Mouse (Mus musculus) intestine, postnatal 0 days (tissue): Measurements from ENCODE around the gene Zfp503. TPM values are rescaled to one million over a fixed set of nuclear protein-coding genes. Genes with fewer than 3 reads are reported as not detected.

Experiments
- ATAC-seq: fragments of 200-750 bp; cut with Nextera tagmentation; 2 replicates; pipeline ENCODE4 v1.8.0; 2017; ENCODE audit warnings: mild to moderate bottlenecking, moderate TSS enrichment, moderate library complexity
- H3K27ac ChIP-seq: fragments of 300-500 bp; sonication (generic); 2 replicates; pipeline ENCODE4 v1.5.1; 2014; ENCODE audit warnings: mild to moderate bottlenecking, low read depth, low read length, moderate library complexity
- H3K27me3 ChIP-seq: fragments of 300-500 bp; sonication (generic); replicated peaks from 2 replicates; pipeline ENCODE4 v1.6.1; 2014; ENCODE audit warnings: low read length, mixed read lengths; ENCODE audit not compliant: control insufficient read depth, insufficient read depth
- H3K36me3 ChIP-seq: fragments of 300-500 bp; sonication (generic); 2 replicates; pipeline ENCODE4 v1.6.1; 2014; ENCODE audit warnings: mild to moderate bottlenecking, moderate library complexity; ENCODE audit not compliant: control insufficient read depth, insufficient read depth
- H3K4me1 ChIP-seq: fragments of 300-500 bp; sonication (generic); replicated peaks from 2 replicates; pipeline ENCODE4 v1.6.1; 2014; ENCODE audit warnings: antibody characterized with exemption, low read length, mixed read lengths; ENCODE audit not compliant: control insufficient read depth, insufficient read depth
- H3K4me2 ChIP-seq: fragments of 300-500 bp; sonication (generic); replicated peaks from 2 replicates; pipeline ENCODE4 v1.6.1; 2014; ENCODE audit warnings: low read depth, mild to moderate bottlenecking, moderate library complexity
- H3K4me3 ChIP-seq: fragments of 300-500 bp; sonication (generic); 2 replicates; pipeline ENCODE4 v1.5.1; 2014; ENCODE audit warnings: low read depth, low read length
- H3K9ac ChIP-seq: fragments of 300-500 bp; sonication (generic); 2 replicates; pipeline ENCODE4 v1.6.1; 2014; ENCODE audit warnings: mild to moderate bottlenecking, low read depth, low read length
- H3K9me3 ChIP-seq: fragments of 300-500 bp; sonication (generic); 2 replicates; pipeline ENCODE4 v1.6.1; 2016; ENCODE audit warnings: mixed run types; ENCODE audit not compliant: control insufficient read depth
- CTCF ChIP-seq: sonication (generic); IDR thresholded peaks from 2 replicates; pipeline ENCODE4 v1.5.1; 2016; ENCODE audit warnings: low read depth, mild to moderate bottlenecking, control low read depth, antibody characterized with exemption, moderate library complexity
- WGBS: fragments of 180-500 bp; shearing (Covaris S2); extraction: QIAGEN DNeasy Blood & Tissue Kit; methylation state at CpG from one replicate; pipeline ENCODE4 v1.1.7; 2014; 5-methylcytosine and 5-hydroxymethylcytosine counted together
- polyA plus RNA-seq: library from polyadenylated mRNA; unstranded; fragments of >200 nt; fragmentation: Nextera tagmentation; extraction: Ambion mirVana; gene quantifications from 2 replicates; pipeline ENCODE4 v1.2.1, GENCODE M21; 2015

The Zfp503 gene
- polyA plus RNA-seq, 1 experiment from 2014 or later = 5.7 TPM

- TF ChIP-seq CTCF = no peak
- 66% methylated on average over 8 of the region's 8 CpGs for WGBS
Measured at GRCm38 (mm10) chr14:21959243-21959642, 30.2 kb downstream of the Zfp503 start.

DNA sequence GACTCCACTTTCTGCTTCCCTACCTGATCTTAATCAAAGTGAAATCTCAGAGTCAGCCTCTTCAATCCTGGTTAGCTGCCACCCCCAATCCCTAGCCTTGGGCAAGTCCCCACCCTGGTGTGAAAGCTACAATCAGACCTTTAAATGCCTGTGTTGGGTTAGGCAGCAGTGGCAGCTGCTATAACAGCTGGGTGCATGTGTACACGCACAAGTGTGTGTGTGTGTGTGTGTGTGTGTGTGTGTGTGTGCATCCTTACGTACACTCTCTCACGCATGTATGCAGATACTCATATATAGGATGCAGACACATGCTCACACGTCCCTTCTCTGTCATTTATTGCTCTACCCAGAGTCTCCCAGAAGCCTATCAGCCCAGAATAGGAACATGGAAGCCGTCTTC lies 30.8 kb downstream of the Zfp503 start:
- Histone ChIP-seq H3K9me3 (no peaks in the 10 kb centered on the region), H3K27ac (no peak overlapping the region), H3K9ac (no peak overlapping the region), H3K4me2 (no peak overlapping the region), H3K4me1 (no peaks in the 10 kb centered on the region), H3K4me3 (no peak overlapping the region), H3K36me3 (no peaks in the 10 kb centered on the region), H3K27me3 (no peaks in the 10 kb centered on the region)
- no peak for TF ChIP-seq CTCF
- ATAC-seq = no peak
- WGBS = 82% methylated on average over 5 of the region's 5 CpGs

More at GRCm38 (mm10) chr14:21959243-21959642, 30.2 kb downstream of the Zfp503 start:
- Histone ChIP-seq H3K4me1 (no peaks in the 10 kb centered on the region), H3K4me2 (no peak overlapping the region), H3K9ac (no peak overlapping the region), H3K9me3 (no peaks in the 10 kb centered on the region), H3K27me3 (no peaks in the 10 kb centered on the region), H3K4me3 (no peak overlapping the region), H3K36me3 (no peaks in the 10 kb centered on the region), H3K27ac (no peak overlapping the region)
- ATAC-seq = no peak

- TF ChIP-seq CTCF = no peak
- H3K4me2 ChIP-seq = no peak overlapping the region
- H3K27ac ChIP-seq = no peak overlapping the region
- no peak for ATAC-seq
- H3K27me3 ChIP-seq = no peaks in the 10 kb centered on the region
- no peaks in the 10 kb centered on the region for H3K36me3 ChIP-seq
- H3K9ac ChIP-seq = no peak overlapping the region
- H3K4me1 ChIP-seq = no peaks in the 10 kb centered on the region
- H3K4me3 ChIP-seq = no peak overlapping the region
- 71% methylated on average over 7 of the region's 7 CpGs for WGBS
- no peaks in the 10 kb centered on the region for H3K9me3 ChIP-seq
Measured at GRCm38 (mm10) chr14:21952541-21952940, 36.9 kb downstream of the Zfp503 start.

- no peaks in the 10 kb centered on the region for H3K36me3 ChIP-seq
- no peak overlapping the region for H3K9ac ChIP-seq
- H3K27me3 ChIP-seq = no peaks in the 10 kb centered on the region
- H3K4me2 ChIP-seq = no peak overlapping the region
- no peak overlapping the region for H3K27ac ChIP-seq
- TF ChIP-seq CTCF = no peak
- no peaks in the 10 kb centered on the region for H3K9me3 ChIP-seq
- ATAC-seq = no peak
- no peaks in the 10 kb centered on the region for H3K4me1 ChIP-seq
- 63% methylated on average over 10 of the region's 10 CpGs for WGBS
- H3K4me3 ChIP-seq = no peak overlapping the region
Measured at GRCm38 (mm10) chr14:21951896-21952523, 37.4 kb downstream of the Zfp503 start.

DNA sequence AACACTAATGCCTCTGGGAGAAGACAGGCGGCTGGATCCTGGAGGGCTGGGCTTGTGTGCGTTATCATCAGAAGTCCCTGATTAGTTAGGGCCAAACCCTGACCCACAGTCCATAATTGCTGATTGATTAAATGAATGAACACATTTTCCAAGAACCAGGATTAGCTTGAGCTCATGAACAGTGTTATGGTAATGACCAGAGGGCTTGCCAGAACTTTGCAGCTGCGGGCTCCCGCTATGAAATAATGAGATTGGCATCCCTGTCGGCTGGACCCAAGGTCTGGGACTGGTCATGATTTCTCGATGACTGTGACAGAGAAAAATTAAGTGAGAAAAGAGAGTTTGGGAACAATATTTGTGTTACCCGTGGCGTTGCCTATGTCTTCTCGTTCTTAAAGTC lies 44.5 kb downstream of the Zfp503 start:
- H3K27ac ChIP-seq = no peak overlapping the region
- no peak overlapping the region for H3K4me3 ChIP-seq
- no peaks in the 10 kb centered on the region for H3K36me3 ChIP-seq
- no peak for TF ChIP-seq CTCF
- no peaks in the 10 kb centered on the region for H3K4me1 ChIP-seq
- ATAC-seq = no peak
- no peak overlapping the region for H3K9ac ChIP-seq
- no peak overlapping the region for H3K4me2 ChIP-seq
- no peaks in the 10 kb centered on the region for H3K27me3 ChIP-seq
- H3K9me3 ChIP-seq = no peaks in the 10 kb centered on the region
- WGBS = 83% methylated on average over 9 of the region's 9 CpGs

GRCm38 (mm10) chr14:21941581-21941980 lies 47.8 kb downstream of the Zfp503 start:
- no peak overlapping the region for H3K9ac ChIP-seq
- no peak overlapping the region for H3K27ac ChIP-seq
- H3K4me1 ChIP-seq = no peaks in the 10 kb centered on the region
- 39% methylated on average over 2 of the region's 2 CpGs for WGBS
- TF ChIP-seq CTCF = no peak
- ATAC-seq = no peak
- no peaks in the 10 kb centered on the region for H3K27me3 ChIP-seq
- no peak overlapping the region for H3K4me3 ChIP-seq
- no peaks in the 10 kb centered on the region for H3K9me3 ChIP-seq
- no peak overlapping the region for H3K4me2 ChIP-seq
- H3K36me3 ChIP-seq = no peaks in the 10 kb centered on the region

DNA sequence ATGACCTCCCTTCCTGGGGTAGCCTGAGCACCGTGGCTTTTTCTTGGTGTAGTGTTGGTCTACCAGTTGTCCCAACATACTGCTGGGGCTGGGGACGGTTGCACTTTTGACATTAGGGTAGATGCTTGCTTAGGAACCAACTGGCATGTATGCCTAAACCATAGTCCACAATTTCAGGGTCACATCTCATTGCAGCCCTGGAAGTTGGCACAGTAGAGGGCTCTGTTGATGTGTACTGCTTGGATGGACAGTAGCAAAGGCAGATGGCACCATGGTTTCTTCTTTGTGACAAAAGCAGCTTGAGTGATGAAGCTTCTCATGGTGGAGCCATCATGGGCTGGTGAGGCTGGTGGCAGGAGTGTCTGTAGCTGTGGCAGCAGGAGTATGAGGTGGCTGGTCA lies 52.3 kb downstream of the Zfp503 start:
- no peaks in the 10 kb centered on the region for H3K9me3 ChIP-seq
- 91% methylated on average over 2 of the region's 2 CpGs for WGBS
- no peaks in the 10 kb centered on the region for H3K27me3 ChIP-seq
- H3K27ac ChIP-seq = no peak overlapping the region
- H3K4me2 ChIP-seq = no peak overlapping the region
- no peak for ATAC-seq
- no peaks in the 10 kb centered on the region for H3K4me1 ChIP-seq
- TF ChIP-seq CTCF = no peak
- H3K4me3 ChIP-seq = no peak overlapping the region
- H3K36me3 ChIP-seq = no peaks in the 10 kb centered on the region
- H3K9ac ChIP-seq = no peak overlapping the region
